Comparison of ENCODE assay signal across 12 mouse cellular contexts in the genomic region with DNA sequence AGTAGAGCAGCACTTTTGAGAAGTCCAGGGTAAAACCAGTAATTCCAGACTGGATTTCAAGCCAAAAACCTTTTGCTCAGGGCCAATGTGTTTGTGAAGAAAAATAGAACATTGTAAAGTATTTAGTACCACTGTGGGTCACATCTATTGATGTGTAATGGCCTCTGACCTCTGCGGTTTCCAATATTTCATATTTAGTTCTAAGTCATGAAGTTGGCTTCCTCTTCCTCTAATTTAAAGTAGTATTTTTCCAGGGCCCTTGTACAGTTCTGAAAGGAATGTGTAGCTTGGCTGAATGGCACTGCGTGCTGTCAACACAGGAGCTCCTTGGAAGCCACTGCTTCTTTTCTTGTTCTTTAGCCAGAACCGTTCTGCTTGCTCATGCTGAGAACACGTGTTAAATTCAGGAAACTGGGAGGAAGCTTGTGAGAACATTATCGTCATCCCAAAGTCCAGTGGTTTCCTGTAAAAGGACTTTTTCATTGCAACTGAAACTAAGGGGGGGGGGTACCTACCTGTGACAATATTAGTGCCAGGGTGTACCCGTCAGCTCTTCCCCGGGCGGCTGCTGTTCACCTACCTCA. TPM values are rescaled to one million over a fixed set of nuclear protein-coding genes. Genes with fewer than 3 reads are reported as not detected.
DNase-seq lines count a peak whose midpoint lies in the region; ATAC-seq and TF ChIP-seq lines count a peak whose summit lies in the region.
"Had no signal": no experiment of that assay in that cellular context is flagged by ENCODE, and none has a peak within 500 bp of the region (broad histone marks: within the 10 kb centered on the region; RNA-seq: fewer than 3 reads in every experiment).

No protein-coding gene starts in this region.

- peak overlapping the region; percentile 23; the same call in 1 of the 2 replicates for H3K27ac ChIP-seq in heart, postnatal 0 days (ENCODE audit: low read depth)
- H3K27ac ChIP-seq: embryonic facial prominence, embryonic 13.5 days; limb, embryonic 15.5 days; midbrain, embryonic 15.5 days had no signal

- TF ChIP-seq CTCF in heart, postnatal 0 days (IDR thresholded peaks at IDR 0.05; ENCODE audit: low read depth) = no peak

- WGBS in heart, postnatal 0 days = 61% methylated on average over 8 of the region's 8 CpGs

- no peak overlapping the region for H3K9ac ChIP-seq in heart, postnatal 0 days (replicated peaks; ENCODE audit: low read depth, low read length)
- H3K9ac ChIP-seq: embryonic facial prominence, embryonic 13.5 days; limb, embryonic 15.5 days; midbrain, embryonic 15.5 days had no signal

- no peak for TF ChIP-seq EP300 in heart, postnatal 0 days (IDR thresholded peaks at IDR 0.05; ENCODE audit: low read depth)

- peak; percentile 18 for DNase-seq in kidney, postnatal 10 days
- DNase-seq in kidney, adult 18-20 months = no peak
- DNase-seq in heart, postnatal 0 days (ENCODE audit: low spot score) = peak; percentile 61
- DNase-seq in adrenal gland, adult 2 months = no peak
- DNase-seq in layer of hippocampus, postnatal 36 days = no peak
- DNase-seq: cerebellum, adult 18-20 months had no signal

- no peak overlapping the region for H3K4me3 ChIP-seq in heart, postnatal 0 days (ENCODE audit: low read depth, low read length)
- H3K4me3 ChIP-seq in megakaryocyte, embryonic 14.5 days (replicated peaks) = peak overlapping the region; percentile 82
- H3K4me3 ChIP-seq: embryonic facial prominence, embryonic 13.5 days; limb, embryonic 15.5 days; midbrain, embryonic 15.5 days had no signal

- H3K4me2 ChIP-seq in heart, postnatal 0 days (ENCODE audit: low read depth, low read length) = no peak overlapping the region
- H3K4me2 ChIP-seq: embryonic facial prominence, embryonic 13.5 days; limb, embryonic 15.5 days; midbrain, embryonic 15.5 days had no signal

- H3K9me3 ChIP-seq in heart, postnatal 0 days (replicated peaks; ENCODE audit: control insufficient read depth, low read length) = no peaks in the 10 kb centered on the region
- H3K9me3 ChIP-seq in megakaryocyte, embryonic 14.5 days = peaks cover 4% of the 10 kb centered on the region
- H3K9me3 ChIP-seq: embryonic facial prominence, embryonic 13.5 days; G1E; limb, embryonic 15.5 days; midbrain, embryonic 15.5 days had no signal

- ATAC-seq in common myeloid progenitor, adult 5-6 weeks (replicated peaks; ENCODE audit: low read depth, poor library complexity, severe bottlenecking) = peak; percentile 76
- ATAC-seq in heart, postnatal 0 days (ENCODE audit: insufficient read depth, low read depth) = peak; percentile 68; the same call in 1 of the 2 replicates
- ATAC-seq: midbrain, embryonic 15.5 days had no signal

- no peaks in the 10 kb centered on the region for H3K27me3 ChIP-seq in heart, postnatal 0 days (ENCODE audit: control insufficient read depth, insufficient read depth, low read length)
- H3K27me3 ChIP-seq in megakaryocyte, embryonic 14.5 days (replicated peaks) = no peaks in the 10 kb centered on the region
- H3K27me3 ChIP-seq: embryonic facial prominence, embryonic 13.5 days; limb, embryonic 15.5 days; midbrain, embryonic 15.5 days had no signal

- H3K36me3 ChIP-seq in heart, postnatal 0 days (replicated peaks; ENCODE audit: control insufficient read depth, insufficient read depth, low read length) = no peaks in the 10 kb centered on the region
- H3K36me3 ChIP-seq in megakaryocyte, embryonic 14.5 days (replicated peaks; ENCODE audit: low read length) = peaks cover 44% of the 10 kb centered on the region
- H3K36me3 ChIP-seq: embryonic facial prominence, embryonic 13.5 days; G1E; limb, embryonic 15.5 days; midbrain, embryonic 15.5 days had no signal

- H3K4me1 ChIP-seq in heart, postnatal 0 days (ENCODE audit: control insufficient read depth, insufficient read depth) = peaks cover 5% of the 10 kb centered on the region; the same call in 1 of the 2 replicates
- H3K4me1 ChIP-seq in megakaryocyte, embryonic 14.5 days = peaks cover 74% of the 10 kb centered on the region
- H3K4me1 ChIP-seq: embryonic facial prominence, embryonic 13.5 days; limb, embryonic 15.5 days; midbrain, embryonic 15.5 days had no signal

RNA-seq across cellular contexts. Expression of a gene that starts 7.1 kb away (rescaled TPM):
- total RNA-seq in common myeloid progenitor, adult 5-6 weeks (2017) = 50.1 and 51.8 TPM in 2 replicates
- 10.6 and 16.4 TPM in 2 replicates for total RNA-seq in heart, postnatal 0 days (2014; rRNA removed; ENCODE audit: low replicate concordance)
- 1.5 and 1.8 TPM in 2 replicates for polyA plus RNA-seq in heart, postnatal 0 days (2015; fragmentation: Nextera tagmentation; extraction: Ambion mirVana)
- 16.0 and 17.5 TPM in 2 replicates for polyA plus RNA-seq in megakaryocyte, embryonic 14.5 days (2012; ENCODE audit: insufficient read depth, low replicate concordance)
- 10 to 100 TPM; 19.8 to 29.6 TPM for total RNA-seq in adrenal gland, adult 2 months (2021)
- polyA plus RNA-seq in adrenal gland, adult 2 months (2012; rRNA removed) = 11.2 and 21.7 TPM in 2 replicates
- total RNA-seq in layer of hippocampus, postnatal 36 days (2021) = 100 to 1,000 TPM; 113 to 116 TPM

Comparison
In these comparisons a context has a peak if more than half of its experiments do, and no peak if none do; other contexts are left out.
1. DNase-seq: peak in kidney, postnatal 10 days (single experiment) and heart, postnatal 0 days (single experiment); none in kidney, adult 18-20 months (single experiment), adrenal gland, adult 2 months (single experiment) and layer of hippocampus, postnatal 36 days (0 of 2).